Mouse (Mus musculus) kidney, embryonic 15.5 days (tissue): ENCODE data around the gene Mtpn. TPM values are rescaled to one million over a fixed set of nuclear protein-coding genes. Genes with fewer than 3 reads are reported as not detected.
A peak's percentile ranks its signal among the peaks of the same experiment; 100 is the strongest.

Experiments used
- ATAC-seq: fragments of 200-750 bp; cut with Nextera tagmentation; replicated peaks from 2 replicates; pipeline ENCODE4 v1.8.0; 2017; ENCODE audit warnings: moderate TSS enrichment; ENCODE audit not compliant: low FRiP score
- H3K27ac ChIP-seq: fragments of 300-500 bp; sonication (generic); 2 replicates; pipeline ENCODE4 v1.5.1; 2015; ENCODE audit warnings: mild to moderate bottlenecking, inconsistent platforms
- H3K27me3 ChIP-seq: fragments of 300-500 bp; sonication (generic); 2 replicates; pipeline ENCODE4 v1.6.1; 2015; ENCODE audit warnings: inconsistent platforms
- H3K36me3 ChIP-seq: fragments of 300-500 bp; sonication (generic); 2 replicates; pipeline ENCODE4 v1.6.1; 2015; ENCODE audit warnings: inconsistent platforms
- H3K4me1 ChIP-seq: fragments of 300-500 bp; sonication (generic); 2 replicates; pipeline ENCODE4 v1.6.1; 2015; ENCODE audit warnings: inconsistent platforms
- H3K4me2 ChIP-seq: fragments of 300-500 bp; sonication (generic); 2 replicates; pipeline ENCODE4 v1.6.1; 2015; ENCODE audit warnings: moderate library complexity, mild to moderate bottlenecking, inconsistent platforms
- H3K4me3 ChIP-seq: fragments of 300-500 bp; sonication (generic); replicated peaks from 2 replicates; pipeline ENCODE4 v1.5.1; 2015; ENCODE audit warnings: mild to moderate bottlenecking, inconsistent platforms
- H3K9ac ChIP-seq: fragments of 300-500 bp; sonication (generic); 2 replicates; pipeline ENCODE4 v1.6.1; 2015; ENCODE audit warnings: mild to moderate bottlenecking, inconsistent platforms
- H3K9me3 ChIP-seq: fragments of 300-500 bp; sonication (generic); replicated peaks from 2 replicates; pipeline ENCODE4 v1.6.1; 2016; ENCODE audit warnings: inconsistent platforms
- WGBS: fragments of 180-500 bp; shearing (Covaris S2); methylation state at CpG from one replicate; pipeline ENCODE4 v1.1.7; 2015; ENCODE audit warnings: mixed read lengths; 5-methylcytosine and 5-hydroxymethylcytosine counted together
- polyA plus RNA-seq: library from polyadenylated mRNA; unstranded; fragments of >200 nt; fragmentation: Nextera tagmentation; extraction: Ambion mirVana; gene quantifications from 2 replicates; pipeline ENCODE4 v1.2.1, GENCODE M21; 2015

Gene Mtpn
- 148 and 156 TPM in 2 replicates for polyA plus RNA-seq

- under 1% methylated on average over 61 of the region's 61 CpGs for WGBS
- no peaks in the 10 kb centered on the region for H3K9me3 ChIP-seq
Observed at GRCm38 (mm10) chr6:35539304-35540009, at the start of gene Mtpn. Mtpn (minus strand) TSS chr6:35539888.

DNA sequence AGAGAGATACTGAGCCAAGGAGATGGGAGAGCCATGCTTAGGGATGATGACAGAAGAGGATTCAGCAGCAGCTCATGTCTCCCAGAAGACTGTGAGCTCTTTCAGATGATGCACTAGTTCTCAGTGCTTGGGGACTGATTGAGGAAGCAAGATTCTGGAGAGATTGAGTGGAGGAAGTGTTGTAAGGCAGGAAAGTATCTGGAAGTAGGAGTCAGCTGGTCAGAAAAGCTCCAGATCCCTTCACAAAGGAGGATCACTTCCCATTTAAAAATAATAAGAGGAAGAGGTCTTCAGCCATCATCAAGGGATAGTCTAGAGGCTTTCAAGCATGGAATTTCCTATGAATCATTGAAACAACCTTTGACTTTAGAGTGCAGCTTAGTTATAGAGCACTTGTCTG lies 29.0 kb upstream of the Mtpn start:
- H3K9ac ChIP-seq = no peak overlapping the region
- no peaks in the 10 kb centered on the region for H3K27me3 ChIP-seq
- ATAC-seq = no peak
- no peaks in the 10 kb centered on the region for H3K9me3 ChIP-seq
- H3K4me2 ChIP-seq = no peak overlapping the region
- no peaks in the 10 kb centered on the region for H3K4me1 ChIP-seq
- H3K4me3 ChIP-seq = no peak overlapping the region
- no peak overlapping the region for H3K27ac ChIP-seq
- H3K36me3 ChIP-seq = no peaks in the 10 kb centered on the region

More at GRCm38 (mm10) chr6:35539304-35540009, at the start of gene Mtpn:
- H3K27me3 ChIP-seq = no peaks in the 10 kb centered on the region
- peak within 1 kb of the TSS; percentile 86 for H3K27ac ChIP-seq
- peaks cover 15% of the 10 kb centered on the region for H3K4me1 ChIP-seq
- H3K4me3 ChIP-seq = peak within 1 kb of the TSS; percentile 91
- peak within 1 kb of the TSS; percentile 69 for H3K4me2 ChIP-seq
- no peaks in the 10 kb centered on the region for H3K36me3 ChIP-seq
- H3K9ac ChIP-seq = peak within 1 kb of the TSS; percentile 94
- ATAC-seq = peak; percentile 100

- Histone ChIP-seq H3K4me3 (no peak overlapping the region), H3K9ac (no peak overlapping the region), H3K4me1 (no peaks in the 10 kb centered on the region), H3K36me3 (no peaks in the 10 kb centered on the region), H3K27me3 (no peaks in the 10 kb centered on the region), H3K4me2 (no peak overlapping the region), H3K9me3 (no peaks in the 10 kb centered on the region), H3K27ac (no peak overlapping the region)
- ATAC-seq = no peak
Observed at GRCm38 (mm10) chr6:35567755-35568154, 28.1 kb upstream of the Mtpn start.

- Histone ChIP-seq H3K4me3 (no peak overlapping the region), H3K36me3 (no peaks in the 10 kb centered on the region), H3K9me3 (no peaks in the 10 kb centered on the region), H3K4me1 (no peaks in the 10 kb centered on the region), H3K27ac (no peak overlapping the region), H3K4me2 (no peak overlapping the region), H3K27me3 (no peaks in the 10 kb centered on the region), H3K9ac (no peak overlapping the region)
- WGBS = 67% methylated on average over 2 of the region's 2 CpGs
- ATAC-seq = no peak
Observed at GRCm38 (mm10) chr6:35559950-35560349, 20.3 kb upstream of the Mtpn start.

DNA sequence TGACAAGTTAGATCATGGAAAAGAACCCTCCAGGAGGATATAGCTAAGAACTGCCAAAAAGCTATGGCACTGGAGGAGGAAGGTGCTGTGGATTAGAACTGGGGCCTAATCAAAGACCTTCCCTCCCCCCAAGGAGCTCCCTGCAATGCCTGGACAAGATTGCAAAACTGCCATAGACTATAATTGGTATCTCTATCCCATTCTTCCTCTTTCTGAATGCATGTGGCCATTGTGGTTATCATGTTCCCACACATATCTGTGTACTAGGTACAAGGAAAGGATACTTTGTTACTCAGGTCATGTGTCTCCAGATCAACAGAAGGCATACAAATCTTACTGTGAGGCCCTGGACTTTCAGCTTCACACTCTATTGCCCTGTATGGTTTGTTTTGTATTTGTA lies 4.7 kb upstream of the Mtpn start:
- Histone ChIP-seq H3K4me2 (no peak overlapping the region), H3K4me1 (no peaks in the 10 kb centered on the region), H3K9ac (no peak overlapping the region), H3K36me3 (no peaks in the 10 kb centered on the region), H3K9me3 (no peaks in the 10 kb centered on the region), H3K27ac (no peak overlapping the region), H3K4me3 (no peak overlapping the region), H3K27me3 (no peaks in the 10 kb centered on the region)
- no peak for ATAC-seq

DNA sequence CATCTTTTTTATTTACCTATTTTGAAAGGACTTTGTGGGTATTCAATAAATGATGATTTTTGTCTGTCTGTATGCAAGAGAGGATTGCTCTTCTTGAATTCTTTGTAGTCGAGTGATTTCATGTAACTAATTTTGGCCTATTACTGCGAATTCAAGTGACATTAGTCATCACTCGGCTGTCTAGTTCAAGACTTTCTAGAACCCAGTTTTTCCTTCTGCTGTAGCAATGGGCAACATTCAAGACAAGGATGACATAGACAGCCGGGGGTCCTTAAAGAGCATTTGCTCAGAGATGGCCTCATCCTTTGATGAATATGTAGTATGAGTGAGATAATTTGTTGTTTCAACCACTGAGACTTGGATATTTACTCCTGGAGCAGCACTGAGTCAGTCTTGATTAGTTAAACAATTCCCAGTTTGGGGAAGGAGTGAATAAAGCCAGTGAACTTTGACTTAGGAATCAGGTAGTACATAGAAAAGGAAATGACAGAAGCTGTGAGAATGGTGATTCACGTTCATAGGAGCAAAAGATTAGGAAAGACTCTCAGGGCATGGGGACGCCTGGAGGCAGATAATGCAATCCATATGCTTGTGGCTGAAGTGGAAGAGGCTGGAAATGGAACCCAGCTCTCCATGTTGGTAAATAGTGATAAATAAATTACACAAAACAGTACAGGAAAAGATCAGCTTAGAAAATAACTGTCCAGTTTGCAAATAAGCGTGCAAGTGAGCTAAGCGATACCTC lies 3.1 kb upstream of the Mtpn start:
- H3K36me3 ChIP-seq = no peaks in the 10 kb centered on the region
- no peak overlapping the region for H3K9ac ChIP-seq
- no peak overlapping the region for H3K4me3 ChIP-seq
- no peak overlapping the region for H3K27ac ChIP-seq
- no peaks in the 10 kb centered on the region for H3K9me3 ChIP-seq
- ATAC-seq = no peak
- H3K27me3 ChIP-seq = no peaks in the 10 kb centered on the region
- WGBS = 78% methylated on average over 8 of the region's 8 CpGs
- peaks cover 7% of the 10 kb centered on the region for H3K4me1 ChIP-seq
- no peak overlapping the region for H3K4me2 ChIP-seq

- no peak overlapping the region for H3K9ac ChIP-seq
- H3K4me2 ChIP-seq = no peak overlapping the region
- H3K27me3 ChIP-seq = no peaks in the 10 kb centered on the region
- 95% methylated on average over 9 of the region's 9 CpGs for WGBS
- H3K4me1 ChIP-seq = peaks cover 15% of the 10 kb centered on the region
- ATAC-seq = no peak
- H3K36me3 ChIP-seq = no peaks in the 10 kb centered on the region
- H3K27ac ChIP-seq = no peak overlapping the region
- H3K9me3 ChIP-seq = no peaks in the 10 kb centered on the region
- H3K4me3 ChIP-seq = no peak overlapping the region
Observed at GRCm38 (mm10) chr6:35540377-35540776, 689 bp upstream of the Mtpn start.

DNA sequence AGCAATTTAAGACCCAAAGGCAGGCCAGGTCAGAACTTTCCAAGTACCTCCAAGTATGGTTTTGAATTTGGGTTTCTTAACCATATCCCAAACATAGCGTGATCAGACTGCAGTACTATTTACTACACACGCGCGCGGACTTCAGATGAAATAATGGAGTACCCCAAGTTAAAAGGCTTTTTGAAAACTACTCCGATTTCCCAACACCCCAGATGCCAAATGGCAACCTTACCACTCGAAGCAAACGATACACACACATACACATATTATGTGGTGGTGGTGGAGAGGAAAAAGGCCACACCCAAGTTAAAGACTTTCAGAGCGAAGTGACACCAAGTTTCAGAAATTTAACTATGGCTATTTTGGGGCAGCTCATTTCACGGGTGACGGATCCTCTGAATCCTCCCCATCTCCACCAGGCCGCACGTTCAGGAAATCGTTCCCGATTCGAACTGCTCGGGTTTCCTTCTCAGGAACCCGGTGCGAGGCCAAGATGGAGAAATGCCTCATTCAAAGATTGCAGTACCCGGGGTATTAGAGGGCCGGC lies 858 bp downstream of the Mtpn start:
- Histone ChIP-seq H3K36me3 (no peaks in the 10 kb centered on the region), H3K4me1 (peaks cover 15% of the 10 kb centered on the region), H3K9ac (peak overlapping the region; percentile 94), H3K4me3 (peak overlapping the region; percentile 91), H3K27ac (peak overlapping the region; percentile 86), H3K27me3 (no peaks in the 10 kb centered on the region), H3K4me2 (peak overlapping the region; percentile 69), H3K9me3 (no peaks in the 10 kb centered on the region)
- 3% methylated on average over 21 of the region's 21 CpGs for WGBS
- no peak for ATAC-seq

- Histone ChIP-seq H3K27me3 (no peaks in the 10 kb centered on the region), H3K27ac (no peak overlapping the region), H3K4me2 (no peak overlapping the region), H3K9ac (no peak overlapping the region), H3K9me3 (no peaks in the 10 kb centered on the region), H3K4me1 (peaks cover 18% of the 10 kb centered on the region), H3K4me3 (no peak overlapping the region), H3K36me3 (no peaks in the 10 kb centered on the region)
- WGBS = 65% methylated on average over 7 of the region's 7 CpGs
- ATAC-seq = no peak
Observed at GRCm38 (mm10) chr6:35536021-35536420, 3.7 kb downstream of the Mtpn start.

- H3K9me3 ChIP-seq = no peaks in the 10 kb centered on the region
- no peak overlapping the region for H3K9ac ChIP-seq
- no peaks in the 10 kb centered on the region for H3K4me1 ChIP-seq
- H3K27me3 ChIP-seq = no peaks in the 10 kb centered on the region
- no peak overlapping the region for H3K4me2 ChIP-seq
- ATAC-seq = no peak
- no peak overlapping the region for H3K4me3 ChIP-seq
- H3K27ac ChIP-seq = no peak overlapping the region
- H3K36me3 ChIP-seq = peaks cover 42% of the 10 kb centered on the region
Observed at GRCm38 (mm10) chr6:35513362-35513761, 26.3 kb downstream of the Mtpn start.

DNA sequence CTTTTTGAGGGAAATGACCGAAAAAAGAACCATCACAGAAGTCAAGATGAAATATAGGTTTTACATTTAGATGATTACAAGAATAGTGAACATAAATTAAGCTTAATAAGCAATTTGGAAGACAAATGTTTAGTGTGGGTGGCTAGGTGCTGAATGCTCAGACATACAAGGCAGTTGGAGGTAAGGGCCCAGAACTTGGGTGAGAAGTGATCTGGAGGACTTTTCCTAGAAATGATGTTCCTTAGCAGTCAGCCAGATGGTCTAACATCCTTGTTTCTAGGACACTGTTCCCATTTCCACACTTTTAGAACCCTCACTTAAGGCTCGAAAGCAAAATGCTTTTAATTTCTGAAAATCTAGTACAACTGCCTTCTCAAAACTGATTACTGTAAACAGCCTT lies 34.9 kb downstream of the Mtpn start:
- H3K9ac ChIP-seq = no peak overlapping the region
- 91% methylated on average over 2 of the region's 2 CpGs for WGBS
- peaks cover 9% of the 10 kb centered on the region; the same call in 1 of the 2 replicates for H3K36me3 ChIP-seq
- no peaks in the 10 kb centered on the region for H3K9me3 ChIP-seq
- H3K4me2 ChIP-seq = no peak overlapping the region
- H3K4me3 ChIP-seq = no peak overlapping the region
- no peaks in the 10 kb centered on the region for H3K27me3 ChIP-seq
- 0 out of 2 replicates have a peak, but pooled peaks cover 2% of the 10 kb centered on the region for H3K4me1 ChIP-seq
- no peak for ATAC-seq
- H3K27ac ChIP-seq = no peak overlapping the region

GRCm38 (mm10) chr6:35502904-35503303 lies 36.8 kb downstream of the Mtpn start:
- Histone ChIP-seq H3K9ac (no peak overlapping the region), H3K4me1 (0 out of 2 replicates have a peak, but pooled peaks cover 2% of the 10 kb centered on the region), H3K4me3 (no peak overlapping the region), H3K27ac (no peak overlapping the region), H3K4me2 (no peak overlapping the region), H3K36me3 (peaks cover 6% of the 10 kb centered on the region; the same call in 1 of the 2 replicates), H3K9me3 (no peaks in the 10 kb centered on the region), H3K27me3 (no peaks in the 10 kb centered on the region)
- WGBS = 77% methylated on average over 2 of the region's 2 CpGs
- no peak for ATAC-seq
